Mouse (Mus musculus) MEL (cell line): ENCODE results near the gene Itpk1. TPM values are rescaled to one million over a fixed set of nuclear protein-coding genes. Genes with fewer than 3 reads are reported as not detected.

Source experiments
- DNase-seq: peaks from one replicate; pipeline ENCODE4 v3.0.0; 2011; ENCODE audit warnings: low read depth, low spot score
- H3K27ac ChIP-seq: 2 replicates; pipeline ENCODE4 v1.5.1; 2012; ENCODE audit warnings: low read depth, mild to moderate bottlenecking, control low read depth, low read length, moderate library complexity; ENCODE audit not compliant: control insufficient read depth
- H3K27me3 ChIP-seq, 2 experiments: fragments of 150-350 bp in 1 of 2; sonication (generic) in 1 of 2; 2 replicates each; pipeline ENCODE4 v1.6.1; 2012; ENCODE audit warnings: low read length in 2 of 2, mild to moderate bottlenecking in 2 of 2, improper control_type of control experiment in 1 of 2, moderate library complexity in 1 of 2; ENCODE audit not compliant: insufficient read depth in 2 of 2, control insufficient read depth in 1 of 2
- H3K36me3 ChIP-seq, 2 experiments: 2 replicates each; pipeline ENCODE4 v1.6.1; 2012 to 2014; ENCODE audit warnings: low read length in 2 of 2, improper control_type of control experiment in 1 of 2, inconsistent platforms in 1 of 2, mild to moderate bottlenecking in 1 of 2; ENCODE audit not compliant: insufficient read depth in 2 of 2, control insufficient read depth in 1 of 2
- H3K4me1 ChIP-seq, 2 experiments: fragments of 150-350 bp in 1 of 2; sonication (generic) in 1 of 2; 2 replicates each; pipeline ENCODE4 v1.6.1; 2012; ENCODE audit warnings: low read length in 2 of 2, improper control_type of control experiment in 1 of 2, mild to moderate bottlenecking in 1 of 2; ENCODE audit not compliant: insufficient read depth in 2 of 2, control insufficient read depth in 1 of 2
- H3K4me3 ChIP-seq, 2 experiments: fragments of 150-350 bp in 1 of 2; sonication (generic) in 1 of 2; 2 replicates each; pipeline ENCODE4 v1.5.1; 2012; ENCODE audit warnings: low read depth in 2 of 2, low read length in 2 of 2, mild to moderate bottlenecking in 2 of 2, moderate library complexity in 2 of 2, control low read depth in 1 of 2, improper control_type of control experiment in 1 of 2; ENCODE audit not compliant: control insufficient read depth in 1 of 2, insufficient read depth in 1 of 2
- H3K79me2 ChIP-seq: 2 replicates; pipeline ENCODE4 v1.6.1; 2012; ENCODE audit warnings: mild to moderate bottlenecking, low read length, moderate library complexity; ENCODE audit not compliant: control insufficient read depth, poor library complexity, insufficient read depth
- H3K9ac ChIP-seq: 2 replicates; pipeline ENCODE4 v1.6.1; 2012; ENCODE audit warnings: low read depth, mild to moderate bottlenecking, control low read depth, low read length, moderate library complexity; ENCODE audit not compliant: control insufficient read depth, poor library complexity, severe bottlenecking
- H3K9me3 ChIP-seq: fragments of 150-350 bp; sonication (generic); replicated peaks from 2 replicates; pipeline ENCODE4 v1.6.1; 2012; ENCODE audit warnings: mild to moderate bottlenecking, low read length, improper control_type of control experiment, moderate library complexity; ENCODE audit not compliant: insufficient read depth
- BHLHE40 ChIP-seq: IDR thresholded peaks from 2 replicates; pipeline ENCODE4 v1.6.1; 2012; ENCODE audit warnings: low read depth, mild to moderate bottlenecking, inconsistent platforms, low read length, improper control_type of control experiment, borderline replicate concordance
- CHD2 ChIP-seq: IDR thresholded peaks from 2 replicates; pipeline ENCODE4 v1.6.1; 2011; ENCODE audit warnings: low read length, improper control_type of control experiment
- CTCF ChIP-seq, 3 experiments: IDR thresholded peaks in 2 of 3; conservative IDR thresholded peaks in 1 of 3; 2 replicates each; pipeline ENCODE4 v1.5.1; 2011 to 2012; ENCODE audit warnings: low read length in 3 of 3, low read depth in 2 of 3, mild to moderate bottlenecking in 2 of 3, improper control_type of control experiment in 1 of 3, inconsistent platforms in 1 of 3, mixed read lengths in 1 of 3, moderate library complexity in 1 of 3; ENCODE audit not compliant: control insufficient read depth in 1 of 3, insufficient read depth in 1 of 3, poor library complexity in 1 of 3, severe bottlenecking in 1 of 3
- ETS1 ChIP-seq: IDR thresholded peaks from 2 replicates; pipeline ENCODE4 v1.6.1; 2012; ENCODE audit warnings: low read depth, mild to moderate bottlenecking, inconsistent platforms, low read length, improper control_type of control experiment, moderate library complexity
- GABPA ChIP-seq: IDR thresholded peaks from 2 replicates; pipeline ENCODE4 v1.6.1; 2012; ENCODE audit warnings: low read depth, mild to moderate bottlenecking, inconsistent platforms, low read length, improper control_type of control experiment, moderate library complexity
- GATA1 ChIP-seq: IDR thresholded peaks from 2 replicates; pipeline ENCODE4 v1.6.1; 2011; ENCODE audit warnings: low read depth, low read length, improper control_type of control experiment
- KAT2A ChIP-seq: conservative IDR thresholded peaks from 2 replicates; pipeline ENCODE4 v1.6.1; 2012; ENCODE audit warnings: low read depth, low read length, improper control_type of control experiment, inconsistent platforms
- MAFK ChIP-seq: IDR thresholded peaks from 2 replicates; pipeline ENCODE4 v1.6.1; 2011; ENCODE audit warnings: low read depth, mild to moderate bottlenecking, low read length, improper control_type of control experiment, borderline replicate concordance
- MEF2A ChIP-seq: IDR thresholded peaks from 2 replicates; pipeline ENCODE4 v1.6.1; 2014; ENCODE audit warnings: low read depth, mild to moderate bottlenecking, inconsistent platforms, low read length, improper control_type of control experiment; ENCODE audit not compliant: poor library complexity, insufficient replicate concordance, severe bottlenecking; ENCODE audit errors: extremely low read depth
- MYB ChIP-seq: IDR thresholded peaks from 2 replicates; pipeline ENCODE4 v1.6.1; 2011; ENCODE audit warnings: mild to moderate bottlenecking, low read depth, low read length, improper control_type of control experiment
- MYC ChIP-seq: IDR thresholded peaks from 2 replicates; pipeline ENCODE4 v1.6.1; 2011; ENCODE audit warnings: low read depth, mild to moderate bottlenecking, low read length, improper control_type of control experiment, moderate library complexity
- NRF1 ChIP-seq: IDR thresholded peaks from 2 replicates; pipeline ENCODE4 v1.6.1; 2014; ENCODE audit warnings: low read depth, mild to moderate bottlenecking, inconsistent platforms, low read length, improper control_type of control experiment, moderate library complexity; ENCODE audit not compliant: poor library complexity, insufficient read depth, severe bottlenecking
- POLR2A ChIP-seq, 2 experiments: IDR thresholded peaks; 2 replicates each; pipeline ENCODE4 v1.6.1; 2011 to 2012; ENCODE audit warnings: low read length in 2 of 2, mild to moderate bottlenecking in 2 of 2, control low read depth in 1 of 2, improper control_type of control experiment in 1 of 2, low read depth in 1 of 2, moderate library complexity in 1 of 2; ENCODE audit not compliant: control insufficient read depth in 1 of 2, insufficient read depth in 1 of 2, poor library complexity in 1 of 2
- RAD21 ChIP-seq: IDR thresholded peaks from 2 replicates; pipeline ENCODE4 v1.6.1; 2011; ENCODE audit warnings: mild to moderate bottlenecking, low read depth, low read length, improper control_type of control experiment
- TBP ChIP-seq: IDR thresholded peaks from 2 replicates; pipeline ENCODE4 v1.8.0; 2011; ENCODE audit warnings: low read depth, low read length, improper control_type of control experiment
- TCF12 ChIP-seq: IDR thresholded peaks from 2 replicates; pipeline ENCODE4 v1.6.1; 2014; ENCODE audit warnings: low read depth, mild to moderate bottlenecking, inconsistent platforms, low read length, improper control_type of control experiment, moderate library complexity
- USF2 ChIP-seq, 2 experiments: IDR thresholded peaks; 2 replicates each; pipeline ENCODE4 v1.6.1; 2011 to 2012; ENCODE audit warnings: improper control_type of control experiment in 2 of 2, low read length in 2 of 2, borderline replicate concordance in 1 of 2, inconsistent platforms in 1 of 2, low read depth in 1 of 2, mild to moderate bottlenecking in 1 of 2; ENCODE audit not compliant: insufficient read depth in 1 of 2
- ZC3H11A ChIP-seq: IDR thresholded peaks from 2 replicates; pipeline ENCODE4 v1.6.1; 2012; ENCODE audit warnings: low read depth, mild to moderate bottlenecking, inconsistent platforms, low read length, improper control_type of control experiment
- ZNF384 ChIP-seq: IDR thresholded peaks from 2 replicates; pipeline ENCODE4 v1.6.1; 2012; ENCODE audit warnings: low read depth, mild to moderate bottlenecking, inconsistent platforms, low read length, improper control_type of control experiment
- polyA plus RNA-seq, 2 experiments: library from polyadenylated mRNA; stranded (reverse) in 1 of 2; unstranded in 1 of 2; fragments of >175 nt in 1 of 2; fragments of >200 nt in 1 of 2; gene quantifications; 2 replicates each; pipeline versions ENCODE4 v1.2.1 to v1.2.4; 2012; ENCODE audit warnings: low replicate concordance in 2 of 2, low read depth in 1 of 2; ENCODE audit not compliant: insufficient read length in 2 of 2, insufficient read depth in 1 of 2, missing spikeins in 1 of 2
- total RNA-seq: library from RNA; depleted of rRNA; stranded (reverse); fragments of 300-350 nt; gene quantifications from 2 replicates; pipeline ENCODE4 v1.2.3, GENCODE M21; 2012

Gene Itpk1
- total and polyA plus RNA-seq, 3 experiments, result 12.0 to 25.7 TPM; not detected in 1

DNA sequence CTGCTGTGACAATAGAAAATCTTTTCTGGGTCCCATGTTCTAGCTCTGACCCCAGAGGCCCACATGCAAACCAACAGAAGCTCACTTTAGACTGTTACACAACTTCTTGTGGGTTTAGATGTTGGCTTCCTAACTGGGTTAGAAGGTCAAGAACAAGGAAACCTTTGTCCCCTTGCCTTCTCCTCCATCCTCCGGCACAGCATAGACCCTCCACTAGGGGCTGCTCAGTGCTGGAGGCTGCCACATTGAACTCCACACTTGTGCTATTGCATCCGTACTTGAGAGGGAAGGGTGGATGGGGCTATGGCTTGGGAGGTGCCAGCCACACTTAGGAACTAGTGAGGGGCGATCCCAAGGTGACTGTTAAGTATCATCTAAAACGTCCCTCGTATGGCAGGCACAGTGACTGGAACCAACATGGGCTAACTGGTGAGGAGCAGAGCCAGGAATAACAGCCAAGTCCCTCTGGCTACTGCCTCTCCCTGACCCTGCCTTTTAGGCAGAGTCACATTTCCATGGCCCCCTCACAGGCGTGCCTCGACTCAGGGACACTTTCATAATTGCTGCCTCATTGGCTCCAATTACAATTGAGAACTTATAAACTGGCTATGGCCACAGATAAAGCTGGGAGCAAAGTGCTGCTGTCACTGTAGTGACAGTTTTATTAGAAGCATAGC, 87.7 kb downstream of the Itpk1 start:
- Histone ChIP-seq H3K27ac (no peak overlapping the region), H3K9ac (no peak overlapping the region), H3K4me3 (no peak overlapping the region), H3K9me3 (no peaks in the 10 kb centered on the region), H3K4me1 (peaks cover 0 to 10% of the 10 kb centered on the region in 2 experiments; a peak in 2 of 4 replicates), H3K36me3 (no peaks in the 10 kb centered on the region), H3K79me2 (no peaks in the 10 kb centered on the region), H3K27me3 (no peaks in the 10 kb centered on the region)
- DNase-seq, result no peak
- TF ChIP-seq POLR2A (IDR thresholded peaks at IDR 0.05; ENCODE audit: control insufficient read depth in 1 of 2, insufficient read depth in 1 of 2, low read depth in 1 of 2, low read length in 2 of 2, poor library complexity in 1 of 2), result no peak
- no peak for TF ChIP-seq MAFK
- no peak for TF ChIP-seq TCF12
- TF ChIP-seq CHD2, result no peak
- no peak for TF ChIP-seq ZC3H11A
- TF ChIP-seq MYC, result no peak
- TF ChIP-seq MEF2A, result no peak
- TF ChIP-seq MYB, result no peak
- TF ChIP-seq RAD21, result no peak
- TF ChIP-seq GATA1, result no peak
- no peak for TF ChIP-seq ETS1
- TF ChIP-seq NRF1, result no peak

DNA sequence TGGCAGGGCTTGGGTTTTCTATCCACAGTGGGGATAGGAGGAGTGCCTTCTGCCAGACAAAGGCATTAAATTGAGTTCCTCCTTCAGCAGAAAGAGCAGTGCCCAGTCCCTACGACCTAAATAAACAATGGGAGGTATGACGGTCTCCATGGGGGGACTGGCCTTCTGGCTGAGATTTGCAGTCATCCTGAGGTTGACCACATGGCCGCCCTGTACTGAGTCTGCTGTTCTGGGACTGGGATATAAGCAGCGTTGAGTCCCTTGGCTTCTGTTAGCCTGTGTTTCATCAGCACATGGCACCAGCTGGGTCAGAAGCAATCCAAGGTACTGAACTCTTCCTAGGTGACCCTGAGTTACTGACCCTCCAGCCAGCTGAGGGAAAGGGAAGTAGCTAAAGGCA, 88.5 kb downstream of the Itpk1 start:
- Histone ChIP-seq H3K36me3 (no peaks in the 10 kb centered on the region), H3K9ac (no peak overlapping the region), H3K4me3 (no peak overlapping the region), H3K27me3 (no peaks in the 10 kb centered on the region), H3K4me1 (peaks cover 0 to 10% of the 10 kb centered on the region in 2 experiments; a peak in 2 of 4 replicates), H3K79me2 (no peaks in the 10 kb centered on the region), H3K27ac (no peak overlapping the region), H3K9me3 (no peaks in the 10 kb centered on the region)
- no peak for DNase-seq
- TF ChIP-seq MAFK (no peak), NRF1 (no peak), BHLHE40 (no peak), CHD2 (no peak), TCF12 (no peak), KAT2A (no peak), TBP (no peak), CTCF (IDR thresholded peaks at IDR 0.05 in 2 of 3, conservative IDR thresholded peaks at IDR 0.05 in 1 of 3; ENCODE audit: control insufficient read depth in 1 of 3, insufficient read depth in 1 of 3, low read depth in 2 of 3, low read length in 3 of 3, poor library complexity in 1 of 3, severe bottlenecking in 1 of 3) (no peak), USF2 (IDR thresholded peaks at IDR 0.05; ENCODE audit: borderline replicate concordance in 1 of 2, insufficient read depth in 1 of 2, low read depth in 1 of 2, low read length in 2 of 2) (no peak), ZNF384 (no peak), POLR2A (IDR thresholded peaks at IDR 0.05; ENCODE audit: control insufficient read depth in 1 of 2, insufficient read depth in 1 of 2, low read depth in 1 of 2, low read length in 2 of 2, poor library complexity in 1 of 2) (no peak), GABPA (no peak)
